Mouse (Mus musculus) C2C12 (cell line): ENCODE data around the gene Mmp25. TPM values are rescaled to one million over a fixed set of nuclear protein-coding genes. Genes with fewer than 3 reads are reported as not detected.

Experiments used
- H3K27me3 ChIP-seq: one replicate; pipeline ENCODE4 v1.6.1; 2011; ENCODE audit not compliant: control insufficient read depth, insufficient read depth, insufficient read length
- H3K36me3 ChIP-seq: one replicate; pipeline ENCODE4 v1.6.1; 2011; ENCODE audit not compliant: control insufficient read depth, insufficient read depth
- H3K4me3 ChIP-seq: one replicate; pipeline ENCODE4 v1.5.1; 2011; ENCODE audit warnings: mild to moderate bottlenecking, control low read depth; ENCODE audit not compliant: poor library complexity, insufficient read depth, severe bottlenecking
- H3K79me2 ChIP-seq: one replicate; pipeline ENCODE4 v1.6.1; 2011; ENCODE audit not compliant: control insufficient read depth, insufficient read depth
- H3K79me3 ChIP-seq: one replicate; pipeline ENCODE4 v1.6.1; 2011; ENCODE audit warnings: low read depth, control low read depth
- H3ac ChIP-seq: one replicate; pipeline ENCODE3; 2011; ENCODE audit warnings: low read depth; ENCODE audit not compliant: control insufficient read depth, insufficient read length
- CEBPB ChIP-seq: IDR thresholded peaks from one replicate; pipeline ENCODE4 v1.6.1; 2011; ENCODE audit warnings: low read depth, mild to moderate bottlenecking, control low read depth, moderate library complexity
- CTCF ChIP-seq: IDR thresholded peaks from one replicate; pipeline ENCODE4 v1.5.1; 2011; ENCODE audit not compliant: control insufficient read depth, insufficient read depth, insufficient read length
- FOSL1 ChIP-seq: IDR thresholded peaks from one replicate; pipeline ENCODE4 v1.8.0; 2011; ENCODE audit warnings: mild to moderate bottlenecking, low read length; ENCODE audit not compliant: poor library complexity, insufficient read depth, severe bottlenecking
- MAX ChIP-seq: IDR thresholded peaks from one replicate; pipeline ENCODE4 v1.6.1; 2011; ENCODE audit warnings: mild to moderate bottlenecking, control low read depth
- MYOD1 ChIP-seq: IDR thresholded peaks from one replicate; pipeline ENCODE4 v1.6.1; 2011; ENCODE audit warnings: low read depth; ENCODE audit not compliant: control insufficient read depth, insufficient read length
- MYOG ChIP-seq: IDR thresholded peaks from one replicate; pipeline ENCODE4 v1.6.1; 2011; ENCODE audit not compliant: control insufficient read depth, insufficient read length; ENCODE audit errors: extremely low read depth
- USF1 ChIP-seq: IDR thresholded peaks from one replicate; pipeline ENCODE4 v1.6.1; 2011; ENCODE audit warnings: low read depth, mild to moderate bottlenecking, control low read depth, moderate library complexity
- polyA plus RNA-seq: library from polyadenylated mRNA; unstranded; fragments of >200 nt; fragmentation: generic; extraction: Trizol; gene quantifications from one replicate; pipeline ENCODE4 v1.2.1, GENCODE M21; 2012; ENCODE audit warnings: missing spikeins

Gene Mmp25
- polyA plus RNA-seq, 1 experiment: 0.01 TPM

- no peak overlapping the region for H3ac ChIP-seq
- peaks cover 30% of the 10 kb centered on the region for H3K27me3 ChIP-seq
- H3K79me2 ChIP-seq: no peaks in the 10 kb centered on the region
- H3K79me3 ChIP-seq: no peaks in the 10 kb centered on the region
- H3K36me3 ChIP-seq: no peaks in the 10 kb centered on the region
- H3K4me3 ChIP-seq: no peak overlapping the region
- no peak for TF ChIP-seq FOSL1
Observed at GRCm38 (mm10) chr17:23617087-23617486, 28.0 kb downstream of the Mmp25 start.

GRCm38 (mm10) chr17:23610361-23610800, 34.7 kb downstream of the Mmp25 start:
- Histone ChIP-seq H3K79me2 (no peaks in the 10 kb centered on the region), H3K4me3 (no peak overlapping the region), H3K27me3 (peaks cover 21% of the 10 kb centered on the region), H3K36me3 (no peaks in the 10 kb centered on the region), H3K79me3 (no peaks in the 10 kb centered on the region), H3ac (no peak overlapping the region)
- peak; percentile 96 for TF ChIP-seq CTCF
- TF ChIP-seq CEBPB: no peak
- TF ChIP-seq MAX: no peak
- TF ChIP-seq FOSL1: no peak

- Histone ChIP-seq H3K4me3 (no peak overlapping the region), H3K79me2 (no peaks in the 10 kb centered on the region), H3K36me3 (no peaks in the 10 kb centered on the region), H3K79me3 (no peaks in the 10 kb centered on the region), H3K27me3 (peaks cover 21% of the 10 kb centered on the region), H3ac (no peak overlapping the region)
- TF ChIP-seq USF1 (no peak), MYOD1 (no peak), FOSL1 (no peak), CEBPB (no peak), CTCF (no peak), MAX (no peak), MYOG (no peak)
Observed at GRCm38 (mm10) chr17:23609612-23610011, 35.5 kb downstream of the Mmp25 start.

- no peaks in the 10 kb centered on the region for H3K36me3 ChIP-seq
- H3ac ChIP-seq: no peak overlapping the region
- H3K79me3 ChIP-seq: no peaks in the 10 kb centered on the region
- no peak overlapping the region for H3K4me3 ChIP-seq
- H3K79me2 ChIP-seq: no peaks in the 10 kb centered on the region
- peaks cover 11% of the 10 kb centered on the region for H3K27me3 ChIP-seq
- no peak for TF ChIP-seq CEBPB
- no peak for TF ChIP-seq MAX
- TF ChIP-seq FOSL1: no peak
Observed at GRCm38 (mm10) chr17:23605220-23605619, 39.9 kb downstream of the Mmp25 start.

- no peak for TF ChIP-seq FOSL1
- TF ChIP-seq MYOD1: no peak
- no peak for TF ChIP-seq MYOG
- TF ChIP-seq USF1: no peak
- TF ChIP-seq MAX: no peak
- TF ChIP-seq CEBPB: no peak
- no peak for TF ChIP-seq CTCF
- Histone ChIP-seq H3K79me2 (no peaks in the 10 kb centered on the region), H3K4me3 (no peak overlapping the region), H3K27me3 (peaks cover 2% of the 10 kb centered on the region), H3K79me3 (no peaks in the 10 kb centered on the region), H3ac (no peak overlapping the region), H3K36me3 (no peaks in the 10 kb centered on the region)
Observed at GRCm38 (mm10) chr17:23604394-23604793, 40.7 kb downstream of the Mmp25 start.

GRCm38 (mm10) chr17:23603542-23603941, 41.5 kb downstream of the Mmp25 start:
- Histone ChIP-seq H3ac (no peak overlapping the region), H3K79me3 (no peaks in the 10 kb centered on the region), H3K4me3 (no peak overlapping the region), H3K36me3 (no peaks in the 10 kb centered on the region), H3K27me3 (no peaks in the 10 kb centered on the region), H3K79me2 (no peaks in the 10 kb centered on the region)
- TF ChIP-seq MYOD1: no peak
- no peak for TF ChIP-seq CTCF
- TF ChIP-seq MYOG: no peak
- no peak for TF ChIP-seq MAX
- TF ChIP-seq CEBPB: no peak
- no peak for TF ChIP-seq FOSL1
- no peak for TF ChIP-seq USF1
